Mouse (Mus musculus): ENCODE measurements at regions not wholly inside any gene's neighbourhood (a gene's known extent, or its start where the extent isn't known, plus 50 kb on each side); places are given as distances from the start of the nearest gene placed in this dataset. TPM values are rescaled to one million over a fixed set of nuclear protein-coding genes. Genes with fewer than 3 reads are reported as not detected.

Small RNA genes in the stretch of these regions (microRNA-seq; reads per million reads assigned to microRNA genes)
- gene Mir6344 (ENCODE audit: borderline number of aligned reads) = not detected

Data from embryonic facial prominence, embryonic 15.5 days (tissue).